Mouse (Mus musculus) liver, postnatal 0 days (tissue): Measurements from ENCODE around the gene Cep295nl. TPM values are rescaled to one million over a fixed set of nuclear protein-coding genes. Genes with fewer than 3 reads are reported as not detected.

Experiments used
- ATAC-seq: fragments of 200-750 bp; cut with Nextera tagmentation; 2 replicates; pipeline ENCODE4 v1.8.0; 2017; ENCODE audit warnings: mild to moderate bottlenecking, moderate library complexity
- DNase-seq: peaks from one replicate; pipeline ENCODE4 v3.0.0-alpha.2; 2016
- H3K27ac ChIP-seq: fragments of 300-500 bp; sonication (generic); 2 replicates; pipeline ENCODE4 v1.5.1; 2014; ENCODE audit warnings: antibody characterized with exemption, moderate library complexity, mild to moderate bottlenecking, low read depth
- H3K27me3 ChIP-seq: fragments of 300-500 bp; sonication (generic); 2 replicates; pipeline ENCODE4 v1.6.1; 2014; ENCODE audit warnings: low read length, control low read depth, mixed read lengths; ENCODE audit not compliant: insufficient read depth
- H3K36me3 ChIP-seq: fragments of 300-500 bp; sonication (generic); replicated peaks from 2 replicates; pipeline ENCODE4 v1.6.1; 2014; ENCODE audit warnings: mild to moderate bottlenecking, control low read depth, low read length, moderate library complexity, mixed read lengths; ENCODE audit not compliant: insufficient read depth
- H3K4me1 ChIP-seq: fragments of 300-500 bp; sonication (generic); 2 replicates; pipeline ENCODE4 v1.6.1; 2014; ENCODE audit warnings: antibody characterized with exemption, mild to moderate bottlenecking, control low read depth; ENCODE audit not compliant: insufficient read depth
- H3K4me2 ChIP-seq: fragments of 300-500 bp; sonication (generic); 2 replicates; pipeline ENCODE4 v1.6.1; 2014; ENCODE audit warnings: low read depth, mild to moderate bottlenecking, low read length, moderate library complexity, mixed read lengths
- H3K4me3 ChIP-seq: fragments of 300-500 bp; sonication (generic); 2 replicates; pipeline ENCODE4 v1.5.1; 2014; ENCODE audit warnings: low read depth, low read length
- H3K9ac ChIP-seq: fragments of 300-500 bp; sonication (generic); replicated peaks from 2 replicates; pipeline ENCODE4 v1.6.1; 2014; ENCODE audit warnings: mild to moderate bottlenecking, moderate library complexity
- H3K9me3 ChIP-seq: fragments of 300-500 bp; sonication (generic); 2 replicates; pipeline ENCODE4 v1.6.1; 2016; ENCODE audit warnings: mild to moderate bottlenecking, control low read depth, low read length, mixed read lengths
- CTCF ChIP-seq: sonication (generic); IDR thresholded peaks from 2 replicates; pipeline ENCODE4 v1.5.1; 2016; ENCODE audit warnings: antibody characterized with exemption, low read depth
- EP300 ChIP-seq: IDR thresholded peaks from 2 replicates; pipeline ENCODE4 v1.6.1; 2016; ENCODE audit warnings: antibody characterized with exemption, low read depth, mild to moderate bottlenecking
- WGBS: fragments of 180-500 bp; shearing (Covaris S2); extraction: QIAGEN DNeasy Blood & Tissue Kit; methylation state at CpG from one replicate; pipeline ENCODE4 v1.1.7; 2014; ENCODE audit not compliant: insufficient replicate concordance; 5-methylcytosine and 5-hydroxymethylcytosine counted together
- polyA plus RNA-seq: library from polyadenylated mRNA; unstranded; fragments of >200 nt; fragmentation: Nextera tagmentation; extraction: Ambion mirVana; gene quantifications from 2 replicates; pipeline ENCODE4 v1.2.1, GENCODE M21; 2015

Cep295nl gene
- polyA plus RNA-seq, 1 experiment from 2014 or later, result 0.05 TPM

GRCm38 (mm10) chr11:118348877-118349276 is 6.6 kb upstream of the Cep295nl start:
- TF ChIP-seq CTCF (no peak), EP300 (no peak)
- WGBS, result 20% methylated on average over 5 of the region's 5 CpGs
- peak overlapping the region; percentile 32 for H3K4me2 ChIP-seq
- H3K36me3 ChIP-seq, result no peaks in the 10 kb centered on the region
- peak overlapping the region; percentile 74 for H3K27ac ChIP-seq
- peaks cover 20% of the 10 kb centered on the region for H3K4me1 ChIP-seq
- no peaks in the 10 kb centered on the region for H3K9me3 ChIP-seq
- peaks cover 9% of the 10 kb centered on the region for H3K27me3 ChIP-seq
- no peak overlapping the region for H3K4me3 ChIP-seq
- DNase-seq (peak; percentile 69), ATAC-seq (peak; percentile 59; the same call in 1 of the 2 replicates)
- no peak overlapping the region for H3K9ac ChIP-seq

GRCm38 (mm10) chr11:118348419-118348818 is 6.1 kb upstream of the Cep295nl start:
- no peak for ATAC-seq
- no peaks in the 10 kb centered on the region for H3K36me3 ChIP-seq
- H3K27ac ChIP-seq, result peak overlapping the region; percentile 74
- H3K9me3 ChIP-seq, result no peaks in the 10 kb centered on the region
- peak overlapping the region; percentile 32 for H3K4me2 ChIP-seq
- H3K4me1 ChIP-seq, result peaks cover 20% of the 10 kb centered on the region
- no peak overlapping the region for H3K4me3 ChIP-seq
- H3K27me3 ChIP-seq, result peaks cover 4% of the 10 kb centered on the region
- WGBS, result 16% methylated on average over 3 of the region's 3 CpGs
- no peak for TF ChIP-seq EP300
- TF ChIP-seq CTCF, result no peak
- H3K9ac ChIP-seq, result 0 out of 2 replicates have a peak overlapping the region, but pooled peaks have one; percentile 7
- DNase-seq, result no peak

- Histone ChIP-seq H3K9ac (no peak overlapping the region), H3K4me1 (peaks cover 17% of the 10 kb centered on the region), H3K27me3 (no peaks in the 10 kb centered on the region), H3K9me3 (no peaks in the 10 kb centered on the region), H3K4me3 (no peak overlapping the region), H3K27ac (no peak overlapping the region), H3K36me3 (no peaks in the 10 kb centered on the region), H3K4me2 (no peak overlapping the region)
- TF ChIP-seq CTCF (no peak), EP300 (no peak)
- DNase-seq (no peak), ATAC-seq (no peak)
- WGBS, result 75% methylated on average over 12 of the region's 12 CpGs
Observed at GRCm38 (mm10) chr11:118347911-118348310, 5.6 kb upstream of the Cep295nl start.

- Histone ChIP-seq H3K4me1 (peaks cover 17% of the 10 kb centered on the region), H3K9me3 (no peaks in the 10 kb centered on the region), H3K36me3 (no peaks in the 10 kb centered on the region), H3K4me2 (no peak overlapping the region), H3K27me3 (no peaks in the 10 kb centered on the region), H3K27ac (no peak overlapping the region), H3K9ac (no peak overlapping the region), H3K4me3 (no peak overlapping the region)
- DNase-seq, result no peak
- TF ChIP-seq CTCF, result no peak
- no peak for TF ChIP-seq EP300
- WGBS, result 81% methylated on average over 2 of the region's 2 CpGs
- no peak for ATAC-seq
Observed at GRCm38 (mm10) chr11:118347391-118347790, 5.1 kb upstream of the Cep295nl start.

- Histone ChIP-seq H3K36me3 (no peaks in the 10 kb centered on the region), H3K27ac (no peak overlapping the region), H3K4me2 (no peak overlapping the region), H3K4me1 (peaks cover 17% of the 10 kb centered on the region), H3K4me3 (no peak overlapping the region), H3K9ac (no peak overlapping the region), H3K27me3 (no peaks in the 10 kb centered on the region), H3K9me3 (no peaks in the 10 kb centered on the region)
- no peak for TF ChIP-seq EP300
- 0 out of 2 replicates have a peak, but pooled peaks have one; percentile 3 for TF ChIP-seq CTCF
- WGBS, result 78% methylated on average over 8 of the region's 8 CpGs
- DNase-seq (no peak), ATAC-seq (no peak)
Observed at GRCm38 (mm10) chr11:118346395-118347096, 4.2 kb upstream of the Cep295nl start.

DNA sequence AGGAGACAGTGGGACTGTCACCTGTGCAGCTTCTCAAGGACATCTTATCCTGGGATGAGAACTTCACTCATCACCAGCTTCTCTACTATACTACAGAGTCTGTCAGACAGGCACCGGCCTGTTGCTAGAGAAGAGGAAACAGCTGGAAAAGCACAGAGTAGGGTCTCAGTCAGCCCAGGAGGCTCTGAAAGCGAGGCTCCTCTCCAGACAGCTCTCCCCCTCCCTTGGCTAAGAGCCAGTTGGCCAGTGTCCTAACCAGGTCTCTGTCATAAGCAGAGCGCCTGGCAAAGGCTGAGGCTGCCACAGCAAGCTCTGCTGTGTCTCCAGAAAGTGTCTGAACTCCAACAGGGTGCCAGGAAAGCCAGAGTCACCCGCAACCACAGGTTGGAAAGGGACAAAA is 3.4 kb upstream of the Cep295nl start:
- 52% methylated on average over 4 of the region's 4 CpGs for WGBS
- no peak for ATAC-seq

More for the DNA sequence above, 3.4 kb upstream of the Cep295nl start:
- TF ChIP-seq EP300, result no peak
- TF ChIP-seq CTCF, result no peak
- H3K27ac ChIP-seq, result no peak overlapping the region
- H3K36me3 ChIP-seq, result no peaks in the 10 kb centered on the region
- H3K9me3 ChIP-seq, result no peaks in the 10 kb centered on the region
- no peak overlapping the region for H3K4me3 ChIP-seq
- no peak overlapping the region for H3K4me2 ChIP-seq
- no peak overlapping the region for H3K9ac ChIP-seq
- DNase-seq, result no peak
- peaks cover 17% of the 10 kb centered on the region for H3K4me1 ChIP-seq
- no peaks in the 10 kb centered on the region for H3K27me3 ChIP-seq
